Mouse (Mus musculus) CD4-positive naive resting alpha-beta T cell, adult 76 days (primary cell): ENCODE data around the gene Zscan4-ps3. TPM values are rescaled to one million over a fixed set of nuclear protein-coding genes. Genes with fewer than 3 reads are reported as not detected.

ENCODE experiments used
- total RNA-seq: library from RNA; stranded (reverse); gene quantifications from one replicate; pipeline ENCODE4 v1.2.4, GENCODE M21; 2023

The Zscan4-ps3 gene
- not detected for total RNA-seq

GRCm38 (mm10) chr7:11609008-11609407, at the start of gene Zscan4-ps3:
Gene Zscan4-ps3 (plus strand): TSS chr7:11609308.

Other genes with a start within 250 kb of the Zscan4-ps3 start
- not detected for gene Zscan4f, start 211.4 kb upstream of the Zscan4-ps3 start, total RNA-seq
- gene Zscan4-ps2, start 95.0 kb upstream of the Zscan4-ps3 start, total RNA-seq, result not detected
- gene Vmn1r72, start 70.8 kb downstream of the Zscan4-ps3 start, total RNA-seq, result not detected
- not detected for gene Vmn1r73, start 121.0 kb downstream of the Zscan4-ps3 start, total RNA-seq
- not detected for gene Vmn1r74, start 224.7 kb downstream of the Zscan4-ps3 start, total RNA-seq